Mouse (Mus musculus) megakaryocyte progenitor cell, adult 5-6 weeks (primary cell): Measurements from ENCODE around the gene Arhgap35. TPM values are rescaled to one million over a fixed set of nuclear protein-coding genes. Genes with fewer than 3 reads are reported as not detected.

Experiments used
- ATAC-seq: replicated peaks from 2 replicates; pipeline ENCODE4 v1.8.0; 2016; ENCODE audit warnings: mild to moderate bottlenecking, moderate TSS enrichment, inconsistent platforms; ENCODE audit not compliant: poor library complexity
- total RNA-seq, 2 experiments: library from RNA; stranded (forward) in 1 of 2; stranded (reverse) in 1 of 2; fragments of 157-497, 149-512 nt in 1 of 2; fragments of 200-1000 nt in 1 of 2; gene quantifications; 2 replicates each; pipeline versions ENCODE4 v1.2.3 to v1.2.4; 2015 to 2017

Gene Arhgap35
- total RNA-seq, 2 experiments from 2014 or later = 4.6 to 9.2 TPM

GRCm38 (mm10) chr7:16472116-16472709 lies 142.6 kb downstream of the Arhgap35 start:
- ATAC-seq = no peak

- peak; percentile 63 for ATAC-seq
These were observed 143.2 kb downstream of the Arhgap35 start for GRCm38 (mm10) chr7:16471549-16471948.

DNA sequence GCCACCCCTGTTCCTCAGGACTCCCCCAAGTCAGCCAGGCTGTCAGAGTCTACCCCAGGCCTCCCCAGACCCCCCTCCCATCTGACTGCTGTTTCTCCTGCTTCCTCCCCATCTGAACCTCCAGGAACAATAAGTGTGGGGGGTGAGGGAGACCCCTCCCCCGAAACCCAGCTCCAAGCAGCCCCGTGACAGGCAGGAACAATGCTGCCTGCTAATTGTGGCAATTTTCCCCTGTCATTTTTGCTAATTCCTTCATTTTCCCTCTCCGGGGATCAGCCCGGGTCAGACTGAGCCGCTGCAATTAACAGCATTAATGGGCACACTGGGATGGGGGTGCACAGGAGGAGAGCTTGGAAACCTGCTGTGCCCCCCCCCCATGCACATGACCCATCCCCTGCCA lies 146.7 kb downstream of the Arhgap35 start:
- ATAC-seq = no peak

DNA sequence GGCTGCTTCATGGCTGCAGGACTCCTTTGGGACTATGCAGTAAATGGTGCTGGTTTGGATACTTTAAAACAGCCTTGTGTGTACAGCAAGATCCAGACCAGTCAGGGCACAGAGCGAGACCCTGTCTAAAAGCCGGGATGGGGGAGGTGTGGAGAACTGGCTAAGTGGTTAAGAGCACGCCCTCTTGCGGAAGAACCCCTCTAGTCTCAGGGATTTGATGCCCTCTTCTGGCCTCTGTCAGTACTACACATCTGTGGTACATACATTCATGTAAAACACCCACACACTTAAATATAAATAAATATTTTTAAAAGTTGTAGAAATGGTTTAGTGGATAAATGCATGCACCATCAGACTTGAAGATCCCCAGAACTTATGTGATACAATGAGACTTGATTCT lies 148.2 kb downstream of the Arhgap35 start:
- peak; percentile 67 for ATAC-seq

DNA sequence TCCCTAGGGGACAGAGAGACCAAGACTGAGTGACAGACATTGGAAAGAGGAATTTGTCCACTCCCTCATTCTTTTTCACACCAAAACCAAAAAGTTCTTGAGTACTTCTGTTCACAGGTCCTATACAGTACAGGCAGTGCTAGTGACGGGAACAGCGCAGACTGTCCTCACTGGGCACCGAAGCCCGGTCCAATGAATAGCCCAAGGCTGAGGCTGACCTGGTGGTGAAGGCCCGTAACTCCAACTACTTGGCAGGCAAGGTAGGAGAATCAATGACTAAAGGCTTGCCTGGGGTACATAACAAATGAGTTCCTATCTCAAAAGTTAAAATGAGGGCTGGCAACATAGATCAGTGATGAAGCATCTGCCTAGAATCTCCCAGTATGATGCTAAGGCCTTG lies 149.2 kb downstream of the Arhgap35 start:
- no peak for ATAC-seq

- ATAC-seq = peak; percentile 57
These were observed 149.6 kb downstream of the Arhgap35 start for GRCm38 (mm10) chr7:16465160-16465559.

- peak; percentile 89 for ATAC-seq
These were observed 151.6 kb downstream of the Arhgap35 start for GRCm38 (mm10) chr7:16463214-16463613.

GRCm38 (mm10) chr7:16461705-16462104 lies 153.1 kb downstream of the Arhgap35 start:
- no peak for ATAC-seq

DNA sequence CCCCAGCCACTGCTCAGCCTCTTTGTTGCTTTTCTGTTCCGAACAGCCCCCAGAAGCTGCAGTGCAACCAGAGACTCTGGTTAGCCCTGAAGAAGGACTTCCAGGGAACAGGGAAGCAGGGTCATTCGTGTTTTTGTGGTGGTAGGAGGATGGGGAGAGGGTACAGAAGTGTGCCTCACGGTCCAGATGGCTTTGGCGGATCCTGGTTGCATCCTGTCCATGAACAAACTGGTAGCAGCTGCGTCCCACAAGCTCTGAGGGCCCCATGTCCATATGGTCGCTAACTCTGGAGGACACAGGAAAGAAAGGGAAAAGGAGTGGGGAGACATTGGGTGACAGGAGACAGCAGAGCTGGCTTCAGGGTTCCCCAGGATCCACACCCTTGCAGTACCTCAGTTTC lies 153.6 kb downstream of the Arhgap35 start:
- no peak for ATAC-seq

DNA sequence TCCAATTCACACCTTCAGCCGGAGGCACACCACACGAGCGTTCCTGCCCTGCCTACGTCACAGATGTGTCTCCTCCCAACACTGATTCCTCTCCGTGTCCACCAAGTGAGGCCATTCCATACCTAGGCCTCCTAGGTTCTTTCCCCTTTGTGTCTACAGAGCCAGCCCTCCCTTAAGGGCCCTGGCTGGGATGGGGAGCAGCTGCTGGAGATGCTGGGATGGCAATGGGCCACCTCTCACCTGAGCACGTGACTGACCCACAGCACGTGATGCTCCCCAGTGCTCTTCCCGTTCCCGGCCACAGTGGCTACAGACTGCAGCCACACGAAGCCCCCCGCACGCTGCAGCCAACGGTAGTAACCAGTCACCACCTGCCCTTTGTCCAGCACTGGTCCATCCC lies 154.2 kb downstream of the Arhgap35 start:
- no peak for ATAC-seq

DNA sequence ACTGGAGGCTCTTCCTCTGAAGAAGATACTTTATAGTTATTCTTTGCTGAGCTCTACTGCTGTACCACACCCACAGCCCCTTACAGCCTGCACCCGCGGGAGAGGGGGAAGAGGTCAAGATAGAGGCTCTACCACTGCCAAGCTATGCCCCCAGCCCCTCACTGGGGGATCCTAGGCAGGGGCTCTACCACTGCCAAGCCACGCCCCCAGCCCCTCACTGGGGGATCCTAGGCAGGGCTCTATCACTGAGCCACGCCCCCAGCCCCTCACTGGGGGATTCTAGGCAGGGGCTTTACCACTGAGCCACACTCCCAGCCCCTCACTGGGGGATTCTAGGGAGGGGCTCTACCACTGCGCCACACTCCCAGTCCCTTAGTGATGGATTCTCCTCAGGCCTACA lies 158.5 kb downstream of the Arhgap35 start:
- ATAC-seq = no peak

GRCm38 (mm10) chr7:16455016-16455415 lies 159.8 kb downstream of the Arhgap35 start:
- ATAC-seq = no peak

GRCm38 (mm10) chr7:16453118-16453711 lies 161.6 kb downstream of the Arhgap35 start:
- peak; percentile 72 for ATAC-seq

DNA sequence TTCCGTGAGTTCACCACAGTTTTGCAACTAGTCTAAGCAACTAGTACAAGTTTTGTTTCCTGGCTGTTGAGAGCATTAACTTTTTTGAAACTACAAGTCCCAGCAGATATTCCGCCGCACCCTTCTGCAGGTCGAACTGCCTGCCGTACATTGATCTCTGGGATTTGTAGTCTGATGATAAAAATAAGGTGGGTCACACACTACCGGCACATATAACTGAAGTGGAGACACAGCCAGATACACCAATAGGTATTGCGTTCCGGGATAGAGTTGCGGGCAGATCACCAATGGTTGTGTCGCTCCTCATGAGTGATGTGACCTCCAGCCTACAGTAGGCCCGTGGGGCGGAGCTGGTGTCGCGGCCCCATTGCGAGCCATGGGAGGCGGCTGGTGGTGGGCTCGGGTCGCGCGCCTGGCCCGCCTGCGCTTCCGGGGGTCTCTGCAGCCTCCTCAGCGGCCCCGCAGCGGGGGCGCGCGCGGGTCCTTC lies 162.2 kb downstream of the Arhgap35 start, which contains the start of gene Tmem160:
Gene Tmem160 (plus strand): TSS at position 193 of the 487 bp plus-strand sequence.
- peak; percentile 98 for ATAC-seq

GRCm38 (mm10) chr7:16451656-16452055 lies 163.1 kb downstream of the Arhgap35 start:
- ATAC-seq = no peak

Other genes starting within 250 kb of the Arhgap35 start
- 76.8 and 81.3 TPM in 2 replicates for gene Sae1, start 227.2 kb downstream of the Arhgap35 start, total RNA-seq (2015)
- 429 and 547 TPM in 2 replicates for gene Sae1, start 227.2 kb downstream of the Arhgap35 start, total RNA-seq (2017)
- gene Zc3h4, start 214.1 kb downstream of the Arhgap35 start, total RNA-seq (2015) = 36.5 and 38.7 TPM in 2 replicates
- gene Zc3h4, start 214.1 kb downstream of the Arhgap35 start, total RNA-seq (2017) = 25.9 and 33.5 TPM in 2 replicates
- gene Tmem160, start 162.2 kb downstream of the Arhgap35 start, total RNA-seq (2015) = 34.6 and 42.5 TPM in 2 replicates
- 9.5 and 13.5 TPM in 2 replicates for gene Tmem160, start 162.2 kb downstream of the Arhgap35 start, total RNA-seq (2017)
- not detected in 2 replicates for gene Npas1, start 137.3 kb downstream of the Arhgap35 start, total RNA-seq (2015)
- gene Npas1, start 137.3 kb downstream of the Arhgap35 start, total RNA-seq (2017) = not detected in 2 replicates
- not detected in 2 replicates for gene Ceacam15, start 60.7 kb upstream of the Arhgap35 start, total RNA-seq (2015)
- gene Ceacam15, start 60.7 kb upstream of the Arhgap35 start, total RNA-seq (2017) = not detected in 2 replicates
- gene Ceacam9, start 106.9 kb upstream of the Arhgap35 start, total RNA-seq (2015) = not detected in 2 replicates
- not detected in 2 replicates for gene Ceacam9, start 106.9 kb upstream of the Arhgap35 start, total RNA-seq (2017)
- gene Ap2s1, start 123.4 kb upstream of the Arhgap35 start, total RNA-seq (2015) = 162 and 164 TPM in 2 replicates
- gene Ap2s1, start 123.4 kb upstream of the Arhgap35 start, total RNA-seq (2017) = 73.9 and 88.7 TPM in 2 replicates
- 73.2 and 79.5 TPM in 2 replicates for gene Slc1a5, start 166.3 kb upstream of the Arhgap35 start, total RNA-seq (2015)
- gene Slc1a5, start 166.3 kb upstream of the Arhgap35 start, total RNA-seq (2017) = 39.1 and 48.3 TPM in 2 replicates
- 28.2 and 39.0 TPM in 2 replicates for gene Strn4, start 200.9 kb upstream of the Arhgap35 start, total RNA-seq (2015)
- gene Strn4, start 200.9 kb upstream of the Arhgap35 start, total RNA-seq (2017) = 40.0 and 43.5 TPM in 2 replicates
- gene Fkrp, start 201.7 kb upstream of the Arhgap35 start, total RNA-seq (2015) = 11.5 and 13.1 TPM in 2 replicates
- 9.8 and 14.3 TPM in 2 replicates for gene Fkrp, start 201.7 kb upstream of the Arhgap35 start, total RNA-seq (2017)
- gene Prkd2, start 227.9 kb upstream of the Arhgap35 start, total RNA-seq (2015) = 6.2 and 8.8 TPM in 2 replicates
- gene Prkd2, start 227.9 kb upstream of the Arhgap35 start, total RNA-seq (2017) = 6.0 and 8.8 TPM in 2 replicates